In genomic region chr2:172548672-172549255, GRCm38 (mm10) we compare ENCODE assay signal across 9 mouse cellular contexts. TPM values are rescaled to one million over a fixed set of nuclear protein-coding genes. Genes with fewer than 3 reads are reported as not detected.
DNase-seq lines count a peak whose midpoint lies in the region; ATAC-seq lines count a peak whose summit lies in the region.
"Had no signal": no experiment of that assay in that cellular context is flagged by ENCODE, and none has a peak within 500 bp of the region (broad histone marks: within the 10 kb centered on the region; RNA-seq: fewer than 3 reads in every experiment).

No protein-coding gene starts in this region.

- no peak overlapping the region; the same call in 1 of the 2 replicates for H3K27ac ChIP-seq in embryonic facial prominence, embryonic 10.5 days (replicated peaks)
- no peak overlapping the region for H3K27ac ChIP-seq in hindbrain, embryonic 12.5 days
- no peak overlapping the region for H3K27ac ChIP-seq in neural tube, embryonic 15.5 days (replicated peaks)

- peak overlapping the region; percentile 66 for H3K4me3 ChIP-seq in embryonic facial prominence, embryonic 10.5 days
- H3K4me3 ChIP-seq in hindbrain, embryonic 12.5 days: peak overlapping the region; percentile 30
- no peak overlapping the region for H3K4me3 ChIP-seq in neural tube, embryonic 15.5 days (replicated peaks)

- no peak; the same call in 1 of the 2 replicates for ATAC-seq in hindbrain, embryonic 12.5 days (ENCODE audit: low FRiP score)
- ATAC-seq in neural tube, embryonic 15.5 days (ENCODE audit: low FRiP score): no peak
- ATAC-seq: Patski had no signal

- WGBS in embryonic facial prominence, embryonic 10.5 days: under 1% methylated on average over 27 of the region's 27 CpGs
- under 1% methylated on average over 27 of the region's 27 CpGs for WGBS in hindbrain, embryonic 12.5 days
- WGBS in neural tube, embryonic 15.5 days: 1% methylated on average over 27 of the region's 27 CpGs

- DNase-seq in left cerebral cortex, postnatal 4 days: peak; percentile 49
- no peak for DNase-seq in left cerebral cortex, adult 18-20 months (ENCODE audit: low spot score in 2 of 2)
- DNase-seq in embryonic facial prominence, embryonic 10.5 days (ENCODE audit: low spot score): peak; percentile 60
- DNase-seq in cerebellum, adult 8-10 months: no peak
- DNase-seq in spleen, postnatal 10 days (ENCODE audit: low spot score in 2 of 2): no peak

- no peaks in the 10 kb centered on the region for H3K9me3 ChIP-seq in embryonic facial prominence, embryonic 10.5 days
- H3K9me3 ChIP-seq in hindbrain, embryonic 12.5 days (replicated peaks): no peaks in the 10 kb centered on the region
- H3K9me3 ChIP-seq in neural tube, embryonic 15.5 days (replicated peaks): no peaks in the 10 kb centered on the region

- peak overlapping the region; percentile 53; the same call in 1 of the 2 replicates for H3K4me2 ChIP-seq in hindbrain, embryonic 12.5 days (replicated peaks)
- H3K4me2 ChIP-seq in neural tube, embryonic 15.5 days: peak overlapping the region; percentile 46; the same call in 1 of the 2 replicates

- H3K9ac ChIP-seq in hindbrain, embryonic 12.5 days: no peak overlapping the region
- H3K9ac ChIP-seq in neural tube, embryonic 15.5 days (replicated peaks): no peak overlapping the region

- intact Hi-C loops in left cerebral cortex, postnatal 4 days (cut with DNase I): loop anchor here (10.0 kb wide), 1 partner anchor 226 kb away; no protein-coding TSS in a partner anchor

- no peaks in the 10 kb centered on the region for H3K36me3 ChIP-seq in embryonic facial prominence, embryonic 10.5 days (replicated peaks)
- H3K36me3 ChIP-seq in hindbrain, embryonic 12.5 days: no peaks in the 10 kb centered on the region
- no peaks in the 10 kb centered on the region for H3K36me3 ChIP-seq in neural tube, embryonic 15.5 days

- H3K4me1 ChIP-seq in embryonic facial prominence, embryonic 10.5 days: peaks cover 81% of the 10 kb centered on the region
- peaks cover 40% of the 10 kb centered on the region for H3K4me1 ChIP-seq in hindbrain, embryonic 12.5 days
- H3K4me1 ChIP-seq in neural tube, embryonic 15.5 days: peaks cover 36% of the 10 kb centered on the region

- peaks cover 100% of the 10 kb centered on the region for H3K27me3 ChIP-seq in embryonic facial prominence, embryonic 10.5 days (replicated peaks; ENCODE audit: low read depth, poor library complexity, severe bottlenecking)
- peaks cover 96% of the 10 kb centered on the region for H3K27me3 ChIP-seq in hindbrain, embryonic 12.5 days
- peaks cover 91% of the 10 kb centered on the region for H3K27me3 ChIP-seq in neural tube, embryonic 15.5 days (replicated peaks)

RNA-seq across cellular contexts. Expression of gene Tfap2c, which starts 0.6 kb away (rescaled TPM):
- total RNA-seq in left cerebral cortex, postnatal 4 days (2021): 1 to 10 TPM; 1.2 TPM
- total RNA-seq in left cerebral cortex, adult 18-20 months (2021): under 1 TPM in 1 of 2 experiments, not detected in 1; 0.16 TPM
- polyA plus RNA-seq in embryonic facial prominence, embryonic 10.5 days (2016; fragmentation: Nextera tagmentation; extraction: Ambion mirVana): 13.7 and 15.4 TPM in 2 replicates
- 1.6 and 1.9 TPM in 2 replicates for polyA plus RNA-seq in hindbrain, embryonic 12.5 days (2016; fragmentation: Nextera tagmentation; extraction: Ambion mirVana)
- 0.26 and 0.64 TPM in 2 replicates for polyA plus RNA-seq in neural tube, embryonic 15.5 days (2015; fragmentation: Nextera tagmentation; extraction: Ambion mirVana)
- total RNA-seq: common myeloid progenitor, adult 5-6 weeks had no signal

Comparison
In these comparisons a context has a peak if more than half of its experiments do, and no peak if none do; other contexts are left out.
1. DNase-seq: peak in left cerebral cortex, postnatal 4 days (single experiment) and embryonic facial prominence, embryonic 10.5 days (single experiment); none in left cerebral cortex, adult 18-20 months (0 of 2), cerebellum, adult 8-10 months (single experiment) and spleen, postnatal 10 days (0 of 2).